Mouse (Mus musculus): ENCODE results near the gene Pax7.

Gene Pax7

GRCm38 (mm10) chr4:139747190-139747936 lies 86.0 kb downstream of the Pax7 start:
- no peak for DNase-seq

- DNase-seq = no peak
These were observed 87.2 kb downstream of the Pax7 start for GRCm38 (mm10) chr4:139746177-139746576.

- DNase-seq = no peak
These were observed 88.4 kb downstream of the Pax7 start for GRCm38 (mm10) chr4:139744765-139745395.

GRCm38 (mm10) chr4:139743626-139744025 lies 89.7 kb downstream of the Pax7 start:
- no peak for DNase-seq

GRCm38 (mm10) chr4:139737035-139737434 lies 96.3 kb downstream of the Pax7 start:
- peak; percentile 80 for DNase-seq

- DNase-seq = no peak
These were observed 106.2 kb downstream of the Pax7 start for GRCm38 (mm10) chr4:139727101-139727500.

- DNase-seq = no peak
These were observed 107.9 kb downstream of the Pax7 start for GRCm38 (mm10) chr4:139725421-139725820.

- DNase-seq = no peak
These were observed 109.0 kb downstream of the Pax7 start for GRCm38 (mm10) chr4:139724296-139724695.

- no peak for DNase-seq
These were observed 114.3 kb downstream of the Pax7 start for GRCm38 (mm10) chr4:139718978-139719377.

- DNase-seq = peak; percentile 69
These were observed 116.7 kb downstream of the Pax7 start for GRCm38 (mm10) chr4:139716477-139717169.

- DNase-seq = no peak
These were observed 117.9 kb downstream of the Pax7 start for GRCm38 (mm10) chr4:139715241-139715932.

- no peak for DNase-seq
These were observed 122.6 kb downstream of the Pax7 start for GRCm38 (mm10) chr4:139710467-139711334.

GRCm38 (mm10) chr4:139705986-139706385 lies 127.3 kb downstream of the Pax7 start:
- no peak for DNase-seq

GRCm38 (mm10) chr4:139703468-139703867 lies 129.9 kb downstream of the Pax7 start:
- DNase-seq = no peak

- no peak for DNase-seq
These were observed 130.4 kb downstream of the Pax7 start for GRCm38 (mm10) chr4:139702914-139703313.

GRCm38 (mm10) chr4:139698602-139699001 lies 134.7 kb downstream of the Pax7 start:
- no peak for DNase-seq

- no peak for DNase-seq
These were observed 135.6 kb downstream of the Pax7 start for GRCm38 (mm10) chr4:139697755-139698154.

GRCm38 (mm10) chr4:139693315-139693714 lies 140.0 kb downstream of the Pax7 start:
- DNase-seq = no peak

GRCm38 (mm10) chr4:139689627-139690269 lies 143.6 kb downstream of the Pax7 start:
- DNase-seq = no peak

GRCm38 (mm10) chr4:139688058-139688457 lies 145.3 kb downstream of the Pax7 start:
- DNase-seq = no peak

Measured in right cerebral cortex, adult 18-20 months (tissue).